Mouse (Mus musculus) hindbrain, embryonic 16.5 days (tissue): ENCODE results near the gene Ptpra. TPM values are rescaled to one million over a fixed set of nuclear protein-coding genes. Genes with fewer than 3 reads are reported as not detected.

Experiments
- ATAC-seq: fragments of 200-750 bp; cut with Nextera tagmentation; 2 replicates; pipeline ENCODE4 v1.8.0; 2017; ENCODE audit warnings: moderate TSS enrichment, moderate library complexity
- H3K27ac ChIP-seq: fragments of 300-500 bp; sonication (generic); 2 replicates; pipeline ENCODE4 v1.5.1; 2014; ENCODE audit warnings: low read depth, mild to moderate bottlenecking, control low read depth, low read length, moderate library complexity
- H3K27me3 ChIP-seq: fragments of 300-500 bp; sonication (generic); replicated peaks from 2 replicates; pipeline ENCODE4 v1.6.1; 2014; ENCODE audit warnings: low read length; ENCODE audit not compliant: control insufficient read depth, insufficient read depth
- H3K36me3 ChIP-seq: fragments of 300-500 bp; sonication (generic); 2 replicates; pipeline ENCODE4 v1.6.1; 2014; ENCODE audit warnings: mild to moderate bottlenecking, low read length, moderate library complexity, mixed read lengths; ENCODE audit not compliant: control insufficient read depth, insufficient read depth
- H3K4me1 ChIP-seq: fragments of 300-500 bp; sonication (generic); 2 replicates; pipeline ENCODE4 v1.6.1; 2014; ENCODE audit warnings: low read depth, low read length; ENCODE audit not compliant: control insufficient read depth, insufficient read depth
- H3K4me2 ChIP-seq: fragments of 300-500 bp; sonication (generic); 2 replicates; pipeline ENCODE4 v1.6.1; 2014; ENCODE audit warnings: mild to moderate bottlenecking, low read length, control low read depth, moderate library complexity
- H3K4me3 ChIP-seq: fragments of 300-500 bp; sonication (generic); 2 replicates; pipeline ENCODE4 v1.5.1; 2014; ENCODE audit warnings: mild to moderate bottlenecking, low read length, control low read depth, moderate library complexity
- H3K9ac ChIP-seq: fragments of 300-500 bp; sonication (generic); 2 replicates; pipeline ENCODE4 v1.6.1; 2014; ENCODE audit warnings: low read depth, mild to moderate bottlenecking, control low read depth, low read length, moderate library complexity
- H3K9me3 ChIP-seq: fragments of 300-500 bp; sonication (generic); 2 replicates; pipeline ENCODE4 v1.6.1; 2014; ENCODE audit warnings: mild to moderate bottlenecking, low read length, moderate library complexity; ENCODE audit not compliant: control insufficient read depth
- WGBS: fragments of 180-500 bp; shearing (Covaris S2); extraction: QIAGEN DNeasy Blood & Tissue Kit; methylation state at CpG from one replicate; pipeline ENCODE4 v1.1.7; 2014; 5-methylcytosine and 5-hydroxymethylcytosine counted together
- polyA plus RNA-seq: library from polyadenylated mRNA; unstranded; fragments of >200 nt; fragmentation: Nextera tagmentation; extraction: Ambion mirVana; gene quantifications from 2 replicates; pipeline ENCODE4 v1.2.1, GENCODE M21; 2015

Gene Ptpra
- polyA plus RNA-seq, 1 experiment from 2014 or later, result 134 TPM

DNA sequence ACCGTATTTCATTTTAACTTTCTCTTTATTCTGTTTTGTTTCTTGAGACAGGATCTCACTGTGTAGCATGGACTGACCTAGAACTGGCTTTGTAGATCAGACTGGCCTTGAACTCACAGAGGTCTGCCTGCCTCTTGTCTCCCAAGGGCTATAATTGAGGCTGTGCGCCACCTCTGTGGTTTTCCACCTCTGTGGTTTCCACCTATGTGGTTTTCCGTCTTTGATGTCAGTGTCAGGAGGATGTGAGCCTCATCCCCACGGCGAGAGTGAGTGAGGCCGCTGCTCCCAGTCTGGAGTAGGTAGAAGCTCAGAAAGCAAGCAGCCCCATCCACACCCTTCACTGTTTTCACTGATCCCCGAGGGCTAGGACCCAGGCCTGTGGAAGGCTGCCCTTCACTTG lies 104.8 kb downstream of the Ptpra start:
- ATAC-seq, result no peak
- H3K4me1 ChIP-seq, result no peaks in the 10 kb centered on the region
- H3K27ac ChIP-seq, result no peak overlapping the region
- H3K9me3 ChIP-seq, result no peaks in the 10 kb centered on the region
- WGBS, result 94% methylated on average over 7 of the region's 7 CpGs
- no peak overlapping the region for H3K4me2 ChIP-seq
- H3K4me3 ChIP-seq, result no peak overlapping the region
- H3K27me3 ChIP-seq, result no peaks in the 10 kb centered on the region
- peaks cover 30% of the 10 kb centered on the region for H3K36me3 ChIP-seq
- no peak overlapping the region for H3K9ac ChIP-seq

DNA sequence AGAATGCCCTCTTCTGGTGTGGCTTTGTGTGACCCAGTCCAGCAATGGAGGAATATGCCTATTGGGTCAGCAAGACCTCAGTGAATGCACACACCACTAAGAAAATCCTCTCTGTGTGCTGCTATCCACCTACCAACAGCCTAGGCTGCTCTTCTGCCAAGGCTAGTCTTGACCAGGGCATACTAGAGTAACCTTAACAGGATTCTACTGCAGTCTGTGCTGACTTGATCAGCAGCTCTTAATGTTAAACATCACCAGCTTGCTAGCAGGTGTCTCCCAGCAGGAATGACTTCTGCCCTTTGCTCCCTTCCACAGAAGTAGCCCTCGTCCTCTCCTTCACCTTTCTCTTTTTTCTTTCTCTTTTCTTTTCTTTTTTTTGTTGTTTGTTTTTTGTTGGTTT lies 106.2 kb downstream of the Ptpra start:
- no peaks in the 10 kb centered on the region for H3K4me1 ChIP-seq
- H3K9ac ChIP-seq, result no peak overlapping the region
- WGBS, result 82% methylated on average over 1 of the region's 1 CpGs
- H3K36me3 ChIP-seq, result peaks cover 24% of the 10 kb centered on the region
- no peak overlapping the region for H3K27ac ChIP-seq
- no peak for ATAC-seq
- no peaks in the 10 kb centered on the region for H3K9me3 ChIP-seq
- H3K27me3 ChIP-seq, result no peaks in the 10 kb centered on the region
- no peak overlapping the region for H3K4me2 ChIP-seq
- H3K4me3 ChIP-seq, result no peak overlapping the region

DNA sequence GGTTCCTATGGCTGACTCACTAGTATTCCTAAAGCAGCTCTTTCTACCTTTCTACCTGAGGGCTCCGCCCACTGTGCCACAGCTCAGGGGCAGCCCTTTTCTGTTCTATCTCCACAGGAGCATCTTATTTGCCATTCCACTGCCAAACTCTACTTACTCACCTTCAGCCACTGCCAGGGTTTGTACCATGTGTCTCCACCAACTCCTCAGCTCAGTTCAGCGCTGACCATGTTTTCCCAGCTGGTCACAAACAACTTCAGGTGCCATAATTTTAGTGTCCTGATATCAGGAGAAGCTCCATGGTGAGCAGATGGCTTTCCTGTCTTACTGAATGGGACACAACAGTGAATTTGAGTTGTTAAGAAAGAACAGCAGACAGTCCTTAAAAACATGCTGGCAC lies 107.4 kb downstream of the Ptpra start:
- Histone ChIP-seq H3K9me3 (no peaks in the 10 kb centered on the region), H3K4me3 (no peak overlapping the region), H3K27me3 (no peaks in the 10 kb centered on the region), H3K36me3 (peaks cover 23% of the 10 kb centered on the region), H3K4me1 (no peaks in the 10 kb centered on the region), H3K4me2 (no peak overlapping the region), H3K9ac (no peak overlapping the region), H3K27ac (no peak overlapping the region)
- no peak for ATAC-seq
- WGBS, result 97% methylated on average over 2 of the region's 2 CpGs

DNA sequence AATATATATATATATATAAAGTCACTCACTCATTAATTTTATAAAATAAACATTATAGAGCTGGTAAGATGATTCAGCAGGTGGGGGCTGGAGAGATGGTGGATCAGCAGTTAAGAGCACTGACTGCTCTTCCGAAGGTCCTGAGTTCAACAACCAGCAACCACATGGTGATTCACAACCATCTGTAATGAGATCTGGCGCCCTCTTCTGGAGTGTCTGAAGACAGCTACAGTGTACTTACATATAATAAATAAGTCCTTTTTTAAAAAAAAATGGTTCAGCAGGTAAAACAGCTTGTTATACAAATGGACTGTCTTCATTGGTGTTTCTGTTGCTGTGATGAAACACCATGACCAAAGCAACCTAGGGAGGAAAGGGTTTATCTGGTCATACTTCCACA lies 107.9 kb downstream of the Ptpra start:
- no peak for ATAC-seq
- peaks cover 4% of the 10 kb centered on the region for H3K4me1 ChIP-seq
- no peak overlapping the region for H3K4me3 ChIP-seq
- no peaks in the 10 kb centered on the region for H3K27me3 ChIP-seq
- H3K4me2 ChIP-seq, result no peak overlapping the region
- no peak overlapping the region for H3K9ac ChIP-seq
- no peak overlapping the region for H3K27ac ChIP-seq
- H3K9me3 ChIP-seq, result no peaks in the 10 kb centered on the region
- H3K36me3 ChIP-seq, result peaks cover 23% of the 10 kb centered on the region
- WGBS, result 73% methylated on average over 2 of the region's 2 CpGs

GRCm38 (mm10) chr2:130563212-130564055 lies 113.4 kb downstream of the Ptpra start, which contains the start of gene Mrps26:
Gene Mrps26 (plus strand): TSS chr2:130563742.
- Histone ChIP-seq H3K36me3 (peaks cover 7% of the 10 kb centered on the region), H3K4me1 (peaks cover 18% of the 10 kb centered on the region), H3K27ac (peak within 1 kb of the TSS; percentile 65), H3K9ac (peak within 1 kb of the TSS; percentile 79), H3K27me3 (no peaks in the 10 kb centered on the region), H3K4me2 (peak within 1 kb of the TSS; percentile 81), H3K9me3 (no peaks in the 10 kb centered on the region), H3K4me3 (peak within 1 kb of the TSS; percentile 69)
- ATAC-seq, result peak; percentile 99
- WGBS, result under 1% methylated on average over 56 of the region's 61 CpGs

- peaks cover 18% of the 10 kb centered on the region for H3K4me1 ChIP-seq
- no peak for ATAC-seq
- H3K9ac ChIP-seq, result peak overlapping the region; percentile 79
- 0% methylated on average over 22 of the region's 23 CpGs for WGBS
- no peaks in the 10 kb centered on the region for H3K9me3 ChIP-seq
- H3K27ac ChIP-seq, result peak overlapping the region; percentile 37; the same call in 1 of the 2 replicates
- peak overlapping the region; percentile 69 for H3K4me3 ChIP-seq
- H3K36me3 ChIP-seq, result peaks cover 7% of the 10 kb centered on the region
- peak overlapping the region; percentile 81 for H3K4me2 ChIP-seq
- no peaks in the 10 kb centered on the region for H3K27me3 ChIP-seq
Measured at GRCm38 (mm10) chr2:130564063-130564462, 114.0 kb downstream of the Ptpra start.

DNA sequence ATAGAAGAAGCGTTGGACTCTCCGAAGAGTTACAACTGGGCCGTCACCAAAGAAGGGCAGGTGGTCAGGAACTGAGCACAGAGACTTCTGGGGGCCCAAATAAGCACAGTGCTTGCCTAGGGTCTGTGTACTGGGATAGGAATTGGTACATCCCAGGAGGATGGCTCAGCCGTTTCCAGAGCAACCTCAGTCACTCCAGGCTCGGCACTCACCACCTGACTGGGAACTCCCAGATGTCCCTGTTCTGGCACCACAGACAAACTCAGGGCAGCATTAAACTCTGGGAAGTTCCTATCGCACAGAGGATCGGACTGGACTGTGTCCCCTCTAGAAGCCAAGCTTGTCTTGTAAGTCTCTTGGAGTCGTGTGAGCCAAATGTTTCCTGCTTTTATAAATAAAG lies 114.9 kb downstream of the Ptpra start:
- no peaks in the 10 kb centered on the region for H3K9me3 ChIP-seq
- H3K4me3 ChIP-seq, result no peak overlapping the region; the same call in 1 of the 2 replicates
- 79% methylated on average over 8 of the region's 8 CpGs for WGBS
- peaks cover 7% of the 10 kb centered on the region for H3K36me3 ChIP-seq
- H3K4me2 ChIP-seq, result peak overlapping the region; percentile 81
- no peak for ATAC-seq
- no peaks in the 10 kb centered on the region for H3K27me3 ChIP-seq
- peaks cover 18% of the 10 kb centered on the region for H3K4me1 ChIP-seq
- no peak overlapping the region for H3K27ac ChIP-seq
- H3K9ac ChIP-seq, result no peak overlapping the region

DNA sequence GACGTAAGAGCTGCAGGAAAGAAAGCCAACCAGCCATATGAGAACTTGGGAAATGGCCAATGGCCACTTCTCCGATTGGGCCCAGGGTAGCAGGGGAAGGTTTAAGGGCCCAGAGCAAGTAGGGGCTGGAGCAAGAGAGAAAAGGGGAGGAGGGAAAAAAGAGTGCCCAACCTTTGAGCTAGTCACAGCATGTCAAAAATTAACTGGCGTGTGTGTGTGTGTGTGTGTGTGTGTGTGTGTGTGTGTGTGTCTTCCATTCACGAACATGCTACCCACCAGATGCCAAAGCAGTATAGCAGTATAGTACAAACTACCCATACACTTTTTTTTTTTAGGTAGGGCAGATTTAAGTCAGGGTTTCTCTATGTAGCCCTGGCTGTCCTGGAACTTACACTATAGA lies 118.8 kb downstream of the Ptpra start:
- ATAC-seq, result no peak
- H3K4me3 ChIP-seq, result no peak overlapping the region
- H3K27ac ChIP-seq, result no peak overlapping the region
- no peaks in the 10 kb centered on the region for H3K9me3 ChIP-seq
- peaks cover 12% of the 10 kb centered on the region for H3K4me1 ChIP-seq
- H3K36me3 ChIP-seq, result peaks cover 7% of the 10 kb centered on the region
- no peaks in the 10 kb centered on the region for H3K27me3 ChIP-seq
- no peak overlapping the region for H3K4me2 ChIP-seq
- no peak overlapping the region for H3K9ac ChIP-seq
- WGBS, result 81% methylated on average over 4 of the region's 4 CpGs

DNA sequence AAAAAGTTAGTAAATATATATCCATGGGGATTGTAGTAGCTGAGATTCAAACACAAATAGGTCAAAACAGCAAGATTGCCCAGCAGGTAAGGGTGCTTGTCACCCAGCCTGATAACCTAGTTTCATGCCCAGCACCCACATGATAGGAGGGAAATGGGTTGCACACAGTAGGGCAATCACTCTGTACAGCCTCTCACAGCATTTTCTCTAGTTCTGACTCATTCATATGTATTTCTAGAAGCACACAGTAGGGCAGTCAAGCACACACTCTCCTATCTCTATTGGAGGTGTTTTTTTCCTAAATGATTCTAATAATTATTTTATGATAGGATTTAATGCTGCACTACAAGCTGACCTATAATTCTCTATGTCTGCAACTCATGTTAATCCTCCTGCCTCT lies 119.8 kb downstream of the Ptpra start:
- no peaks in the 10 kb centered on the region; the same call in 1 of the 2 replicates for H3K27me3 ChIP-seq
- ATAC-seq, result no peak

More for the DNA sequence above, 119.8 kb downstream of the Ptpra start:
- Histone ChIP-seq H3K4me1 (peaks cover 6% of the 10 kb centered on the region), H3K36me3 (peaks cover 7% of the 10 kb centered on the region), H3K9ac (no peak overlapping the region), H3K27ac (no peak overlapping the region), H3K4me3 (no peak overlapping the region), H3K4me2 (no peak overlapping the region), H3K9me3 (no peaks in the 10 kb centered on the region)
